Mouse (Mus musculus): ENCODE results near the gene Ckap5.

DNA sequence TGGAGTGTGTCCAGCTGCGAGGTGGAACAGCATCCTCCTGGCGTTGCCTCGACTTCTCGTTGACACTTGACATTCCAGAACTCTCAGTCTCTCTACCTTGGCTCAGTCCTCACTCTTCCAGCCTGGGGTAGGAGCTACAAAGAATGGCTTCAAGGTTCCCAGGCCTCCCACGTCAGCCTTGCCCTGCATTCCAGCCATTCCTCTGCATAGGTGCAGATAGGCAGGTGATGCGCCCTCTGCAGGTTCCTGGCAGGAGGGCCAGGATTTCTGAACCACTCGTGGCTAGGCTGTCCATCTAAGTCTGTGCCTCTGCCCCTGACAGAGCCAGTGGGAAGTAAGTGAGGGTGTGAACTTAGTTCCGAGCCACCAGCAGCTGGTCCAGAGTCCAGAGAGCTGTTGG is 130.2 kb downstream of the Ckap5 start:
- TF ChIP-seq POLR2A (IDR thresholded peaks at IDR 0.05; ENCODE audit: borderline replicate concordance, insufficient read depth, low read length) (no peak), CTCF (IDR thresholded peaks at IDR 0.05; ENCODE audit: borderline replicate concordance, insufficient read depth, low read depth, low read length) (no peak)
